ENCODE assay signal across 13 mouse cellular contexts in the genomic region with DNA sequence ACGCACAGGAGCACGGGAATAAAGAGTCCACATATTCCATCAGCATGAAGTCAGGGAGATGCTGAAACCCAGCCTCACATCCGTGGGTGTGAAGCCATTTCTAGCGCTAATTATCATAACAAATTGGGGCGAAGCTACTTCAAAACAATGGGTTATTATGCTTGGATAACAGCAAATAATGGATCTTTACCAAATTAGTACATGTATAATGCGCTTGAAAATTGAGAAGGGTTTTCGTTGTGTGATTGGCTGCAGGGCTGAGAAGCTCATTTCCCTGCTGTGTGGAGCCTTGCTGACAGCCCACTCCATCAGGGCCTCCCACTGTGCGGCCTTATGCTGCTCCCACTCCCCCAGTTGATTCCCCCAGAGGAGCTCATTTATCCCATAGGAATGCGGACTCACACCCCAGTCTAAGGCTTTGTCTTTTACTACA.
DNase-seq lines count a peak whose midpoint lies in the region; ATAC-seq and TF ChIP-seq lines count a peak whose summit lies in the region.
"Had no signal": no experiment of that assay in that cellular context is flagged by ENCODE, and none has a peak within 500 bp of the region (broad histone marks: within the 10 kb centered on the region; RNA-seq: fewer than 3 reads in every experiment).

No protein-coding gene starts in this region.

- H3K4me2 ChIP-seq in forebrain, postnatal 0 days (ENCODE audit: low read depth) = no peak overlapping the region
- H3K4me2 ChIP-seq in forebrain, embryonic 12.5 days = peak overlapping the region; percentile 30
- H3K4me2 ChIP-seq in neural tube, embryonic 13.5 days = 0 out of 2 replicates have a peak overlapping the region, but pooled peaks have one; percentile 7
- no peak overlapping the region for H3K4me2 ChIP-seq in kidney, embryonic 16.5 days (replicated peaks; ENCODE audit: low read depth, low read length)
- H3K4me2 ChIP-seq: limb, embryonic 15.5 days had no signal

- peaks cover 15% of the 10 kb centered on the region for H3K4me1 ChIP-seq in forebrain, embryonic 10.5 days
- 0 out of 2 replicates have a peak, but pooled peaks cover 3% of the 10 kb centered on the region for H3K4me1 ChIP-seq in forebrain, postnatal 0 days (ENCODE audit: insufficient read depth)
- H3K4me1 ChIP-seq in forebrain, embryonic 12.5 days = peaks cover 9% of the 10 kb centered on the region
- peaks cover 14% of the 10 kb centered on the region for H3K4me1 ChIP-seq in neural tube, embryonic 13.5 days (replicated peaks)
- H3K4me1 ChIP-seq in kidney, embryonic 16.5 days (ENCODE audit: insufficient read depth, low read length) = no peaks in the 10 kb centered on the region
- H3K4me1 ChIP-seq: limb, embryonic 15.5 days had no signal

- no peak overlapping the region for H3K27ac ChIP-seq in forebrain, embryonic 10.5 days
- no peak overlapping the region for H3K27ac ChIP-seq in forebrain, postnatal 0 days (ENCODE audit: low read depth, low read length)
- H3K27ac ChIP-seq in forebrain, embryonic 12.5 days = no peak overlapping the region
- 0 out of 2 replicates have a peak overlapping the region, but pooled peaks have one; percentile 7 for H3K27ac ChIP-seq in neural tube, embryonic 13.5 days (replicated peaks)
- H3K27ac ChIP-seq in kidney, embryonic 16.5 days (ENCODE audit: low read length) = no peak overlapping the region
- H3K27ac ChIP-seq: limb, embryonic 15.5 days had no signal

- 20% methylated on average over 9 of the region's 9 CpGs for WGBS in forebrain, embryonic 10.5 days
- WGBS in forebrain, postnatal 0 days = 9% methylated on average over 9 of the region's 9 CpGs
- 4% methylated on average over 9 of the region's 9 CpGs for WGBS in forebrain, embryonic 12.5 days
- WGBS in neural tube, embryonic 13.5 days = 13% methylated on average over 9 of the region's 9 CpGs
- WGBS in kidney, embryonic 16.5 days = 25% methylated on average over 9 of the region's 9 CpGs

- no peak overlapping the region; the same call in 1 of the 2 replicates for H3K4me3 ChIP-seq in forebrain, embryonic 10.5 days
- H3K4me3 ChIP-seq in forebrain, postnatal 0 days (ENCODE audit: low read depth, low read length) = no peak overlapping the region
- no peak overlapping the region for H3K4me3 ChIP-seq in forebrain, embryonic 12.5 days (replicated peaks)
- H3K4me3 ChIP-seq in neural tube, embryonic 13.5 days = no peak overlapping the region
- no peak overlapping the region for H3K4me3 ChIP-seq in kidney, embryonic 16.5 days (ENCODE audit: low read length)
- H3K4me3 ChIP-seq: limb, embryonic 15.5 days; myocyte had no signal

- TF ChIP-seq CTCF in forebrain, postnatal 0 days (IDR thresholded peaks at IDR 0.05; ENCODE audit: low read depth) = no peak
- no peak for TF ChIP-seq CTCF in brain, embryonic 14.5 days (IDR thresholded peaks at IDR 0.05; ENCODE audit: borderline replicate concordance, extremely low read depth, insufficient read depth, insufficient read length)

- H3K27me3 ChIP-seq in forebrain, embryonic 10.5 days (ENCODE audit: poor library complexity, severe bottlenecking) = peaks cover 4% of the 10 kb centered on the region; the same call in 1 of the 2 replicates
- no peaks in the 10 kb centered on the region for H3K27me3 ChIP-seq in forebrain, postnatal 0 days (ENCODE audit: insufficient read depth, low read length)
- 0 out of 2 replicates have a peak, but pooled peaks cover 3% of the 10 kb centered on the region for H3K27me3 ChIP-seq in forebrain, embryonic 12.5 days
- H3K27me3 ChIP-seq in neural tube, embryonic 13.5 days = no peaks in the 10 kb centered on the region
- no peaks in the 10 kb centered on the region for H3K27me3 ChIP-seq in kidney, embryonic 16.5 days (ENCODE audit: insufficient read depth, low read length)
- H3K27me3 ChIP-seq: limb, embryonic 15.5 days had no signal

- no peak for TF ChIP-seq POLR2A in brain, embryonic 14.5 days (IDR thresholded peaks at IDR 0.05; ENCODE audit: borderline replicate concordance, extremely low read depth, insufficient read depth, insufficient read length, poor library complexity, severe bottlenecking)

- DNase-seq in forebrain, embryonic 10.5 days (ENCODE audit: extremely low spot score, low spot score) = peak; percentile 24
- DNase-seq in forebrain, postnatal 0 days = no peak
- peak; percentile 74 for DNase-seq in brain, embryonic 14.5 days (ENCODE audit: low read depth)
- DNase-seq in lung, postnatal 14 days = no peak
- DNase-seq: adrenal gland, postnatal 25 days; kidney, postnatal 10 days; right cerebral cortex, postnatal 25 days had no signal

- H3K9ac ChIP-seq in forebrain, postnatal 0 days = no peak overlapping the region
- H3K9ac ChIP-seq in forebrain, embryonic 12.5 days = no peak overlapping the region
- no peak overlapping the region for H3K9ac ChIP-seq in neural tube, embryonic 13.5 days
- H3K9ac ChIP-seq in kidney, embryonic 16.5 days (replicated peaks; ENCODE audit: low read length) = no peak overlapping the region
- H3K9ac ChIP-seq: limb, embryonic 15.5 days had no signal

- no peaks in the 10 kb centered on the region for H3K36me3 ChIP-seq in forebrain, embryonic 10.5 days (replicated peaks)
- no peaks in the 10 kb centered on the region for H3K36me3 ChIP-seq in forebrain, postnatal 0 days (ENCODE audit: insufficient read depth)
- no peaks in the 10 kb centered on the region for H3K36me3 ChIP-seq in forebrain, embryonic 12.5 days (replicated peaks)
- H3K36me3 ChIP-seq in neural tube, embryonic 13.5 days = no peaks in the 10 kb centered on the region
- no peaks in the 10 kb centered on the region for H3K36me3 ChIP-seq in kidney, embryonic 16.5 days (ENCODE audit: insufficient read depth, low read length)
- H3K36me3 ChIP-seq: limb, embryonic 15.5 days had no signal

- H3K9me3 ChIP-seq in forebrain, embryonic 10.5 days = no peaks in the 10 kb centered on the region
- H3K9me3 ChIP-seq in forebrain, postnatal 0 days (ENCODE audit: low read length) = no peaks in the 10 kb centered on the region
- no peaks in the 10 kb centered on the region for H3K9me3 ChIP-seq in forebrain, embryonic 12.5 days
- no peaks in the 10 kb centered on the region for H3K9me3 ChIP-seq in neural tube, embryonic 13.5 days
- no peaks in the 10 kb centered on the region for H3K9me3 ChIP-seq in kidney, embryonic 16.5 days (ENCODE audit: low read length)
- H3K9me3 ChIP-seq: limb, embryonic 15.5 days had no signal

- ATAC-seq in forebrain, postnatal 0 days = no peak; the same call in 1 of the 2 replicates
- ATAC-seq in forebrain, embryonic 12.5 days (ENCODE audit: low FRiP score) = peak; percentile 85
- peak; percentile 80 for ATAC-seq in neural tube, embryonic 13.5 days (ENCODE audit: low read depth)
- ATAC-seq in megakaryocyte-erythroid progenitor cell, adult 5-6 weeks (replicated peaks; ENCODE audit: low FRiP score, low TSS enrichment, poor library complexity, severe bottlenecking) = no peak
- no peak for ATAC-seq in kidney, embryonic 16.5 days (ENCODE audit: low FRiP score, low TSS enrichment)

Comparison
In these comparisons a context has a peak if more than half of its experiments do, and no peak if none do; other contexts are left out.
1. DNase-seq: peak in forebrain, embryonic 10.5 days (single experiment) and brain, embryonic 14.5 days (single experiment); none in forebrain, postnatal 0 days (single experiment) and lung, postnatal 14 days (single experiment).
2. ATAC-seq: peak in forebrain, embryonic 12.5 days (single experiment) and neural tube, embryonic 13.5 days (single experiment); none in forebrain, postnatal 0 days (single experiment), megakaryocyte-erythroid progenitor cell, adult 5-6 weeks (single experiment) and kidney, embryonic 16.5 days (single experiment).
3. H3K4me2 ChIP-seq: peak in forebrain, embryonic 12.5 days (single experiment) and neural tube, embryonic 13.5 days (single experiment); none in forebrain, postnatal 0 days (single experiment) and kidney, embryonic 16.5 days (single experiment).